Mouse (Mus musculus): ENCODE data around the gene Coq8a. TPM values are rescaled to one million over a fixed set of nuclear protein-coding genes. Genes with fewer than 3 reads are reported as not detected.

The Coq8a gene
- total RNA-seq, 2 experiments from 2014 or later, result 56.1 to 65.6 TPM

GRCm38 (mm10) chr1:180118233-180118632, 81.2 kb downstream of the Coq8a start:
- H3K27ac ChIP-seq, result no peak overlapping the region
- DNase-seq (ENCODE audit: low spot score in 2 of 2), result no peak
- TF ChIP-seq CTCF (conservative IDR thresholded peaks at IDR 0.05), result no peak
- H3K4me3 ChIP-seq, result no peak overlapping the region

DNA sequence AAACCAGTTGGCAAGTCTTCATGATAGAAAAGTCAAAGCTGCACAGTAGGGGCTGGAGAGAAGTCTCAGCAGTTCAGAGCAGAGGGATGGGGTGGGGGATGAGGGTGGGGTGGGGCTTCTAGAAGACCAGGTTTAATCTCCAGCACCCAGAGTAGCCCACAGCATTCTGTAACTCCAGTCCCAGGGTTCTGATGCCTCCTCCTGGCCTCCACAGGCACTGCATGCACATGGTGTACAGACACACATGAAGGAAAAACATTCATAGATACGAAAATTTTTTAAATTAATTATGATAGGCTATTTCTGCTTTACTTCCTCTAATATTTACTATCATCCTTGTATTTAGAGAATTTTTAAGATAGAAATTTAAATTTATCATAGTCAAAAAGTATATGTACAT, 82.9 kb downstream of the Coq8a start:
- peak; percentile 69 for TF ChIP-seq CTCF (conservative IDR thresholded peaks at IDR 0.05)
- H3K4me3 ChIP-seq, result no peak overlapping the region
- no peak overlapping the region for H3K27ac ChIP-seq
- no peak for DNase-seq (ENCODE audit: low spot score in 2 of 2)

Other genes with a start within 250 kb of the Coq8a start
- gene Cdc42bpa, start 239.1 kb downstream of the Coq8a start, total RNA-seq (2021), result 100 to 1,000 TPM; 229 to 247 TPM
- 10 to 100 TPM; 17.2 to 22.2 TPM for gene Psen2, start 63.8 kb upstream of the Coq8a start, total RNA-seq (2021)
- gene Itpkb, start 130.9 kb upstream of the Coq8a start, total RNA-seq (2021), result 10 to 100 TPM; 26.3 to 28.3 TPM

Data from layer of hippocampus, adult 2 months (tissue).